Mouse (Mus musculus): Measurements from ENCODE around the gene Slc25a31.

Slc25a31 gene

GRCm38 (mm10) chr3:40708655-40709054 lies at the start of gene Slc25a31:
Slc25a31 (plus strand) TSS chr3:40708855.
- DNase-seq (ENCODE audit: low spot score in 2 of 2) = no peak

GRCm38 (mm10) chr3:40660231-40660630 lies 48.4 kb upstream of the Slc25a31 start:
- no peak for DNase-seq (ENCODE audit: low spot score in 2 of 2)

DNA sequence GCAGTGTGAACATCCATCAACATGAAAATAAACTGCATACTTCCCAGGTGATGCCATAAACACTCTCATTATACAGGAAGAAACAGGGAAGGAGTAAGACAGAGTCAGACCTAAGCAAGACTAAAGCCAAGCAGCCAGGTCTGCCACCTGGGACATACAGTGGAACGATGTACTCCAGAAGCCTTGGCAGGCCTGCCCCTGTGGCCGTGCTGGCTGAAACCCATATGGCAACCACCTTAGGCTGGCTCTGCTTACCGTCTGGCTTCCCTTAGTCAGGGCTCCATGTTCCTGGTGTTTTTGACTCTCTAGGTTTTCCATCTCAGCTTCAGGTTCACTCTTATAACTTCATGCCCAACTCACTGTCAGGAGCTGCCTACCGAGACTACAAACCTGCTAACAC lies 42.5 kb upstream of the Slc25a31 start:
- no peak for DNase-seq (ENCODE audit: low spot score in 2 of 2)

- no peak for DNase-seq (ENCODE audit: low spot score in 2 of 2)
Observed at GRCm38 (mm10) chr3:40666861-40667719, 41.6 kb upstream of the Slc25a31 start.

GRCm38 (mm10) chr3:40668889-40669288 lies 39.8 kb upstream of the Slc25a31 start:
- DNase-seq (ENCODE audit: low spot score in 2 of 2) = no peak

GRCm38 (mm10) chr3:40669395-40669794 lies 39.3 kb upstream of the Slc25a31 start:
- DNase-seq (ENCODE audit: low spot score in 2 of 2) = no peak

GRCm38 (mm10) chr3:40673515-40673914 lies 35.1 kb upstream of the Slc25a31 start:
- DNase-seq (ENCODE audit: low spot score in 2 of 2) = no peak

DNA sequence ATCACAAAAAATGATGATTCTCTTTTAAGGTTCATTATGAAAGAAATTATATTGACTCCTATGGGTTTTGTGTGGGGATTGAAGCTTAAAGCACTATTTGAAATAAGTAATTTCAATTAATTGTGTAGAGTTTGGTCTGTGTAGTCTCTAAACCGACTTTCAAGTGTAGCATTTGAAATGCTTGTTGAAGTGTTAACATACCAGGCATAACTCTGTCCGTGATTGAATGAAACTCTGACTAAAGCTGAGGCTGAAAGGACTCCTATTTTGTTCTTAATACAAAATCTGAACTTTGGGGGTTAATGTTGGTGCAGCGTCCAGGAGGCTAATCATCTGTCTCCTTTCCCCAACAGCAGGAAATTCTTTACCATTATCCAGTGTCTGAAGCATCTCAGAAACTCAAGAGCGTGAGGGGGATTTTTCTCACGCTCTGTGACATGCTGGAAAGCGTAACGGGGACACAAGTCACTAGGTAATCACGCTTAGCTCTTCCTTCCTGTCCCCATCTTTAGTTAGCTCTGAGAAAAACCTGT lies 33.7 kb upstream of the Slc25a31 start:
- DNase-seq (ENCODE audit: low spot score in 2 of 2) = no peak

GRCm38 (mm10) chr3:40678856-40679255 lies 29.8 kb upstream of the Slc25a31 start:
- no peak for DNase-seq (ENCODE audit: low spot score in 2 of 2)

DNA sequence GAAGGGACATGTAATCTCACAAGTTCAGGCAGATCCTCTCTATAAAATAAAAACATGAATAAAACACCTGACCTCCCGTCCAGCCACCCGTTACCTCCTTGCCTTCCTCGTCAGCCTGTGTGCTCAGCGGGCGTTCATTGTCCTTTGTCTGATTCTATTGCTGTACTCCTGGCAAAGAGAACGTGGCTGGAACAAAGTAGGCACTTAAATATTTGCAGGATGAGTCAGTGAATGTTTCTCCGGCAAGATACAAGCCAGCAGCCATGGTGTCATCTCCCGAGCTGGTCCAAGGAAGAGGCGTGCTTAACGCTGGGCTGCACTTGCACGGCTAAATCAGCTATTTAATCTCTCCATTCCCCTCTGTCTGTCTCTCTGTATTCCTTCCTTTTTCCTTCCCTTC lies 26.3 kb upstream of the Slc25a31 start:
- peak in 1 of 2 experiments; percentile 13 for DNase-seq (ENCODE audit: low spot score in 2 of 2)

DNA sequence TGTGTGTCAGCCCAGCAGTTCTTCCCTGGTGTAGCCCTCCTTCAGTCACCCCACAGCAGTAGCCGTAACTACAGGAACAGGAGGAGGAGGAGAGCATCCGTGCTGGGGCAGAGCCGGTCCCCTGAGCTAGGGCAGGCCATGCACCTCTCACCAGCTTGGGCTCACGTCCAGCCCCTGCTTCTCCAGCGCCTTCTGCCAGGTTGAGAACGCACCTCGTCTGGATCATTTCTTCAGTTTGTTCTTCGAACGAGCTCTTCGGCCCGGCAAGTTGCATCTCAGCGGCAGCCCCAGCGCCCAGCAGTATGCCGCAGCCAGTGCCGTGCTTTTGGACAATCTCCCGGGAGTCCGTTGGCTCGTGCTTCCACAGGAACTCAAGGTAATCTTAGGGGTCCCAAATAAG lies 25.5 kb upstream of the Slc25a31 start:
- no peak for DNase-seq (ENCODE audit: low spot score in 2 of 2)

DNA sequence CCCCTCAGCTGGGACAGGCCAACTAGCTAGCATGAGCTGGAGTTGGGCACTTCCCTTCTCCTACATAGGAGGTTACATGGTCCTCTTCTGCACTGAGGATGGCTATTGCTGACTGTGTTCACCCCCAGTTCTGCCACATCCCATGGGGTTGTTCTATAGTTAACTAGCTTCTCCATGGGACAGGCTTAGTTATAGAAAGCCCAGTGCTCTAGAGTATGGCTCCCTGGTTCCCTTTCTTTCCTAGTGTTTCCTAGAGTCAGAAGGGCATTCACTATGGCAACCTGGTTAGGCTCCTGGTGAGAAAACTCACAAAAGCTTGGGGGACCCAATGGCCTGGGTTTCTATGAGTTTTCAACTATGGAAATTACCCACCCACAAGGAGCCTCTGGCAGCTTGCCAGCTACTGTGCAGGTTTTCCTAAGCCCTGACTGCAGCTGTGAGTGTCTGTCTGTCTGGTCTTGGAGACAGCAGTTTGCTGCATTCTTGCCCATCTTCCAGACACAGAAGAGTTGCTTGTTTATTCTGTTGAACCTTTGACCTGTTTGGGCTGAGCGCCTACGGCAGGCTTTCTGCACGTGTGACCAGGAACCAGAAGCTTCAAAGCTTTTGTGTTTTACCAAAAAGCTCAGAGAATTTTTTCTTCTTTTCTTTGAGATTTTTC lies 22.7 kb upstream of the Slc25a31 start:
- DNase-seq (ENCODE audit: low spot score in 2 of 2) = no peak

GRCm38 (mm10) chr3:40686836-40687235 lies 21.8 kb upstream of the Slc25a31 start:
- DNase-seq (ENCODE audit: low spot score in 2 of 2) = no peak

DNA sequence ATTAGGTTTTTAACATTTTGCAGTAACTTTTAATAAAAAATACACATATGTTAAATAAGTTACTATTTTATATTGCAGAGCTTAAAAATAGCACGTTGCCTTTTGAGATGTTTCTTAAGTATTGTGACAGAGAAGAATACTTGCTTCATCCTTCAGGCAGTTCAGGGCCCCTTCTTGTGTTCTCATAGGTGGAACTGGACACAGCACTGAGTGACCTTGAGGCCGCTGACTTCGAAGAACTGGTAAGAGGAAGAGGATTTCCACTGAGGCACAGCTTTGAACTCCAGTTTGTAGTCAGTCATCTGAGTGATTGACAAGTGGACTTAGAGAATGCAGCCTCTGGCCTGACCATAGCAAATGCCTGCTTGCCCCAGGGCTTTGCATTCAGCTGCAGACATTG lies 21.1 kb upstream of the Slc25a31 start:
- no peak for DNase-seq (ENCODE audit: low spot score in 2 of 2)

DNA sequence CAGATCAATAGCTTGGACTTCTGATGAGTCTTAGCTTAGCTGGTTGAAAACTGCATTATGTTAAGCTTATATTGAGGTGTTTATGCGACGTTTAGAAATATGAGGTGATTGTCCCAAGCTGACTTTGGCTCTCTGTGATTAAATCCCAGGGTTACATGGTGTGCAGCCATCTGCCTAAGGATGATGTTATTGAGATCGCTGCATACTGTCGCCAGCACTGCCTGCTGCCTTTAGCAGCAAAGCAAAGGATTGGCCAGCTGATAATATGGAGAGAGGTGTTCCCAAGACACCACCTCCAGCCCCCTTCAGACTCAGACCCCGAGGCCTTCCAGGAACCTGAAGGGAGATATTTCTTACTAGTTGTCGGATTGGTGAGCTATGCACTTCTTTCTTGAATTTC lies 17.1 kb upstream of the Slc25a31 start:
- DNase-seq (ENCODE audit: low spot score in 2 of 2) = no peak

DNA sequence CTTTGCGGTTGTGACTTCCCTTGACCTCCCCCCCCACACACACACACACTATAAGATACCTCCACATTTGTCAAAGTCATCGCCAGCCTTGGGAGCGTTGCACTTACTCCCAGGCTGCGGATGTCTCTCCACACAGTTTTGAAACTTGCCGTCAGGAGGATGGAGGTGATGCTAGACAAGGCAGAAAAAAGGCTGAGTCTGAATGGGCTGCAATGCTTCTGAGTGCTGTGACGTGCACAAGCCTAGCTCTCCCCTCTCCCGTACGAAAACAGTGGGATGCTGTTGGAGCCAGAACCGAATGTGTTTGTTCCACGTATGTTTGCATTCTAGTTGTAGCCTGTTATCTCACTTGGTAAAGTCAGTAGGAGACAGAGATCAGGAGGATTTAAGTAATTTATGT lies 15.2 kb upstream of the Slc25a31 start:
- DNase-seq (ENCODE audit: low spot score in 2 of 2) = no peak

- DNase-seq (ENCODE audit: low spot score in 2 of 2) = no peak
Observed at GRCm38 (mm10) chr3:40693960-40694359, 14.7 kb upstream of the Slc25a31 start.

- no peak for DNase-seq (ENCODE audit: low spot score in 2 of 2)
Observed at GRCm38 (mm10) chr3:40694438-40694837, 14.2 kb upstream of the Slc25a31 start.

GRCm38 (mm10) chr3:40695162-40695561 lies 13.5 kb upstream of the Slc25a31 start:
- DNase-seq (ENCODE audit: low spot score in 2 of 2) = no peak

DNA sequence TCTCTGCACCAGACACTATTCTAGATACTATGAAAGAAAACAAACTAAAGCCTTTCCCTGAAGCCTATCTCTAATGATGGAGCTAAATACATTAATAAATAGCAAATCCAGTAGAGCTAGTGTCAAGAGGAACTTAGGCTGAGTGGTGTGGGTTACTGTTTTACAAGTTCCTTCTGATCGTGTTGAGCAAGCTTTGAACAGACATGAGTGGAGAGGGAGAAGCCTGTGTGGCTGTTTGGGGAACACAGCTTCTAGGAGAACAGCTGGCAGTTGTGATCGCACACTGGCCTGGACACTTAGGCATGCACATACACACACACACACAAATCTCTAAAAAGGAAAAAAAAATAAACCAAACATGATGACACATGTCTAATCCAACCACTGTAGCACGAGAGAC lies 9.8 kb upstream of the Slc25a31 start:
- no peak for DNase-seq (ENCODE audit: low spot score in 2 of 2)

GRCm38 (mm10) chr3:40704816-40705430 lies 3.7 kb upstream of the Slc25a31 start:
- DNase-seq (ENCODE audit: low spot score in 2 of 2) = no peak

DNA sequence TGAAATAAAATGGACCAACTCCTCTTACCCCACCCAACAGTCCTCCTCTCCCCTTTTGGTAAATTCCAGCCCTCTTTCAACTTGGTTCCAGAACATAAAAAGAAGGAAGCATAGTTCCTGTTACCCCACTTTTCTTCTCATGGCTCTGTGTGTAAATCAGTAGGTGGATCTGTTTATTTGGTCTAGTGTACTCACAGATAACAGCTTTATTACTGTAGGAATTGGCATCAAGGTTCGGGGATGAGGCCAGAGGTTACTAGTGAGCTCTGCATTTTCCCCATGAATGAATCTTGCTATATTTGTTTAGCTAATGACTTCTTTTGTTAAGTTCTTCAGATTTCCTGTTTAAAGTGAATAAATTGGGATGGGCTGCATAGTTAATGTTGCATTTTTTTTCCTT lies 7.4 kb downstream of the Slc25a31 start:
- no peak for DNase-seq (ENCODE audit: low spot score in 2 of 2)

DNA sequence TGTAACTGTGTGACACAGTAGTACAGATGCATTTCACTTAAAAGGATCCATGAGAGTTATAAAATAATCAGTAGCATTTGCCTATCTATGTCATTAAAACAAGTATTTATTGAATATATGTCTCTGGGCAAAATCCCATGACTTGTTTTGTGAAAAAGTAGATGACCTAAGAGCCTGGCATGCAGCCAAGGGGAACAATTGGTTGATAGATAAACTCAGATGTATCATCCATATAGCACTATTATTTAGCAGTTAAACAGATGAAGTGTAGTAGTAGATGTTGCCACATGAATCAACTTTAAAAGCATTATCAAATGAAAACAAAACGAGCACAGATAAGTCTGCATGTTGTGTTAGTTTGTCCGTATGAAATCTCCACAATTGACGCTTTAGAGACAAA lies 10.4 kb downstream of the Slc25a31 start:
- no peak for DNase-seq (ENCODE audit: low spot score in 2 of 2)
